Mouse (Mus musculus) urinary bladder, adult 2 months (tissue): ENCODE measurements around the gene Tti1. TPM values are rescaled to one million over a fixed set of nuclear protein-coding genes. Genes with fewer than 3 reads are reported as not detected.

Experiments used
- DNase-seq: peaks from one replicate; pipeline ENCODE4 v3.0.0; 2022; ENCODE audit warnings: low spot score
- polyA plus RNA-seq: library from polyadenylated mRNA; depleted of rRNA; stranded (reverse); fragments of >200 nt; gene quantifications from 2 replicates; pipeline ENCODE4 v1.2.3, GENCODE M21; 2012; rRNA removed

Gene Tti1
- polyA plus RNA-seq, 1 experiment: 20.8 TPM

DNA sequence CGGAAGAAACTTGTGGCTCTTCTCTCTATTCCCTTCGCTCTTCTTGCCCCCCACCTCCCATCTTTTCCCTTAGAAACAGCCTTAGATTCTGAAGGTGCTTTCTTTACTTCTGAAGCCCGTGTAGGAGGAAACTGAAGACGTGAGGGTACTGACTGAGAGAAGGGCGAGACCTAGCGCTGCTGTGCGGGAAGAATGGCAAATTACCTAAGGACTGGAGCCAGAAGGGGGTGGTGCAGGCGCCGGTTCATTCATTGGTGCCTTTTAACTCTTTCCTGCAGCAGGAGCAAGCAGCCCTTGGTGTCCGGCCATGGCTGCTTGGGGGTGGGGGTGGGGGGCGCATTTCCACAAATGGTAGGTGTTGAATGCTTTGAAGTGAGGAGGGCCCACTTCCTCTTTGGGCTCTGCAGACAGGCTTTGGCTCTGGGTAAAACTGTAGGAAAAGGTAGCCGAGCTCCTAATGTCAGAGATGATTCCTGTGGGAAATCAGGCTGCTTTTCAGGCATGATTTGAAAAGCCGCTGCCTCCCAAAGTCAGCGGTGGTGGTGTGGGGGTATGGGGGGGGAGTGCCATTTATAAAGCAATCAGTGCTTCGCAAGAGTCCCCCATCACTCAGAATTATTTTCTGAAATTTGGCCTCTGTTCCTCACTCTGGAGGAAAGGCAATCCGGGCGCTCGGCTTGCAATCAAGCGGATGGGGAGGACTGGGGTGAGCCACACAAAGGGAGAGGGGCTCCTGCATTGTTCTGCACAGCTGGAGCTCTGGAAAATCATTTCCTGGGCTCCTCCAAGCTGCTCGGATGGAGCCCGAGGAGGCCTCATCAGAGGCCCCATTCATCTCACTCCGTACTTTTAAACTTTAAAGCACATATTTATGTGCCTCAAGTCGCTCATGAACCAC lies 53.4 kb downstream of the Tti1 start:
- DNase-seq: no peak

DNA sequence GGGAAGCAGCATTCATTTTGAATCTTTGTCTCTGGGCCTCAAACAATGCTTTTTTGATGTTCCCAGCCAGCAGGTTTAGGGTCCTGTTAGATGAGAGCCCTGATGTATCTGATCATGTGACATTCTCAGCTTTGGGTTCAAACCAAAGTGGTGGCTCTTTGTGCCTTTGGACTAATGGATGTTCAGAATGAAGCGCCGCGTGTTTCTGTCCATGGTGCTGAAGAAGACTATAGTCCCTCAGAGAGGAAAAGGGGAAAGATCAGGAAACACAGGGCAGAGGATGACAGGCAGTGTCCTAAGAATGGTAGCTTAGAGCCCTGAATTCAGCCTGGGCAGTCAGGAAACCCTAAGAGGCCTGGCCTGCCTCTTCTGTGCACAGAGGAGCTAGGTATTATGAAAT lies 57.6 kb downstream of the Tti1 start:
- no peak for DNase-seq

DNA sequence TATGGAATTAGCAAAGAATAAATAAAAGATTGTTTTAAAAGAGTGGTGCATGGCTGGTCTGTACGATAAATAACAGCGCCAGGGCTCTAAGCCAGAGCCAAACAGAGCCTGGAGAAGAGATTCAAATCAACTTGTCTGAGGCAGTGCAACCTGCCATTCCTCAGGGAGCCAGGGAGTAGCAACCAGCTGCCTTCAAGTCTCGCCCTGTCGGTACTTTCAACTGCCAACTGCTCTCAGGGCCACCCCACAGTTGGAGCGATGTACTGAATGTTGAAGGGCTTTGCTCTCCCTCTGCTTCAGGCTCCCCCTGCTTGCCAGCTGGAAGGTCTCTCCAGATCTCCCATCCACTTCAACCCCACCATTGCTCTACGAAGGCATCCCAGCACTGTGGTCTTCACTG lies 58.1 kb downstream of the Tti1 start:
- DNase-seq: no peak

DNA sequence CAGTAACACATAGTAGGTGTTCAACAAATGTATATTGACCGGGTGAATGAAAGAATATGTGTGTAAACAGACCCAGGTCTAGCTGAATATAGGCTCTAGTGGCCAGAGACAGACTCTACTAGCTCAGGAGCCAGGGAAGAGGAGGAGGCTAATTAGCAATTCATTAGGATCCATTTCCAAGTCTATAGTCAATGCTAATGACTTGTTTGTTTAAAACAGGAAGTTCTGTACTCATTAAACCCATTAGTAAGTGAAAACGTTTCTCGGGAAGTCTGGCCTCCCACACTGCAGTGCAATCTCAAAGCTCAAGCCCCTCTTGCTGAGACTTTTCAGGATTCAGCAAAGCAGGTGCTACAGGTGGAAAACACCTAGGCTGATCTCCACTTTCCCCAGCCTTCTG lies 60.4 kb downstream of the Tti1 start:
- no peak for DNase-seq

DNA sequence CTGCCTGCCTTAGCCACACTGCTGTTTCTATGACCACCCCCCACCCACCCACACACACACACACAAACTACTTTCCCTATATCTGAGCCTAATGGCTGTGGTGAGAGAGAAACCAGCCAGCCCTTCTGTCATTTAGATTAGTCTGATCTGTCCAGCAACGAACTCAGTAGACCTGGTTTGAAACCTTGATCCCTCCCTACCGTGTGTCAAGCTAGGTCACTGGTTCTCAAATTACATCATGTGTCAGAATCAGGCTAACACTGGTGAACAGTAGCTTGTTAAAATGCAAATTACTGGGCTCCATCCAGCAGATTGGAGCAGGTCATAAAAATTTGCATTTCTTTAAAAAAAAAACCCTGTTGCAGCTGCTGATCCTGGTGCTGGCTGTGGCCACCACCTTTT lies 70.5 kb downstream of the Tti1 start:
- no peak for DNase-seq

DNA sequence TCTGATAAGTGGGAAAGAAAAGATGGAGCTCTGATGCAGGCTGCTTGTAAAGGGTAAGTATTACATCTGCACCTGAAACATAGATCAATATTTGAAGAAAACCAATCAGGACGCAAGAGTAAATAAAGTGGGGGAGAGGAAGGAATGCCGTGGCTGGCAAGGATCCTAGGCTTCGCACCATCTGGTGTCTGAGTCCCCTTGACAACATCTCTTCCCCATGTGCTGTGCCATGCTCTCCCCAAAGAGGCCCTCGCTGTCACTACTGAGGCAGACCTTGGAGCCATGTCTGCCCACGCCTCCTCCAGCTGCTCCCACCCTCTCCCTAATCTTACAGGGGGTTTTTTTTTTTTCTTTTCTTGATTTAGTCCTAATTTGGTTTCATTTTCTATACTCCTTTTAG lies 74.3 kb downstream of the Tti1 start:
- DNase-seq: no peak

DNA sequence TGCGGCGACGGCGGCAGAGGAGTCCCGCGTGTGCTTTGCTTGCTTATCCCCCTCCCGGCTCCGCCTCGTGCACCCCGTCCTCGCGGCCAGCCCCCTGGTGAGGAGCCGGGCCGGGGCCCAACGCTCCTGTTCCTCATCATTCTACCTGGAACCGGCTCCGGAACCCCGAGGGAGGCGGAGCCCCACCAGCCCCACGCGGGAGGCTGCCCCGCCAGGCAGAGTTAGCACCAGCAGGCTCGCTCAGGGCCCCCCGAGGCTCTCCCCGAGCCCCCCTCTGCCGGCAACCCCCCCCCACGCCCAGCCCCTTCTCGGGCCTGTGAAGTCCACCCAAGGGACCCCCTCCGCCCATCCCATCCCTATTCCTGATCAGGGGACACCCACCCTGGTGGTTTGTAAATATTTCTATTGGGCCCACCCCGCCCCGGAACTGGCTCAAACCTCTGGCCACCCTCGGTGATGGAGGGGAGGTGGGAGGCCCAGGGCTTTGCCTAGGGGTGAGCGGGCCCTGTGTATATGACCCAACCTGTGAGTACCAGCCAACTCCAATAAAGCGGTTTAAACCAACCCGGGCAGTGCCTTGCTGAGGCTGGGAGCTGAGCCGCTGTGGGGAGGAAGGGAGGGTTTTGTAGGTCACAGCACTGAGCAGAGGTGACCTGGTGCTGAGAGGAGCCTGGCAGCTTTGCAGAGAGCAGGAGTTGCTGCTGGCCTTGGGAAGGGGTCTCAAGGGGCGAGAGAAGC lies 83.9 kb downstream of the Tti1 start:
- DNase-seq: no peak

DNA sequence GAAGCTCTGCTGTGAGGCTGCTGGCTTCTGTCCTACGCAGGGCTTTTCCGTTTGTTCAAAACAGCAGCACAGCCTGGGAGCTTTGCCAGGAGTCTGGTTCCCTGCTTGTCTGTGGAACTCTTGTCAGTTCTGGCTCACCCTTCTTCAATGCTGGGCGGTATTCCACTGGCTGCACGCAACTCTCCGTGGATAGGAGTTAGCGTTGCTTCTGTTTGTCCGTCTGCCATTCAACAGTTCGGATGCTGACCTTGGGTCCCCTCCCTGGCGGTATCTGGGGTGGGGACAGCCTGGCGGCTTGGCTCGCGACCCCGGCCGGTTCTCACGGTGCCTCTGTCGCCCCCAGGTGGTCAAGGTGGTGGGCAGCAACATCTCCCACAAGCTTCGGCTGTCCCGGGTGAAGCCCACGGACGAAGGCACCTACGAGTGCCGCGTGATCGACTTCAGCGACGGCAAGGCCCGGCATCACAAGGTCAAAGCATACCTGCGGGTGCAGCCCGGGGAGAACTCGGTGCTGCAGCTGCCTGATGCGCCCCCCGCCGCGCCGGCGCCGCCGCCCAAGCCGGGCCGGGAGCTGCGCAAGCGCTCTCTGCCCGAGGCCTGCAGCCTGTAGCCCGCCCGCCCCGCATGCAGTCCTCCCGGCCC lies 84.6 kb downstream of the Tti1 start:
- DNase-seq: peak; percentile 30

DNA sequence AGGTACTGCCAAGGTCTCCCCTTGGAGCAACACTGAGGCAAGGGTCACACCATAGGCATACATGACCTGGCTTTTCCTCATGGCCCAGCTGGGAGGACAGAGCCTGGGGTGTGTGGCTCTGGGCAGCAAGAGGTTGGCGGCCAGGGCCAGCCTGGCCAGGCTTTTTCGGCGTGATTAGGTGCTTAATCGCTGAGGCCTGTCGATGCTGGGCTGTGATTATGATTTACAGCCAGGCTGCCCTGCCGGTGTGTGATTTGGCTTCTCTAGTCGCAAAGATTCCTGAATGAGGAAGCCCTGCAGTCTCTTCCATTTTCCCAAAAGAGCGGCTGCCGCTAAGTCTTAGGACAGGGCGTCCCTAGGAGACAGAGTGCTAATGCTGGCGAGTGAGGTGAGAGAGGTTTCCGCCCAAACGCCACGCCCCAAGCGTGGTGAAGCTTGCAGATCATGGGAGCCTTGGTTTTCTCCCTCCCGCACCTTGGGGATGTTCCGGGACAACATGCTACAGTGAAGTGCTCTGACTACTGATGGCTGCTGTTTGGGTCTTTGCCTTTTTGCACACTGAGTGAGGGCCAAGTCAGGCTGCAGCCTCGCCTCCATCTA lies 87.5 kb downstream of the Tti1 start:
- no peak for DNase-seq

DNA sequence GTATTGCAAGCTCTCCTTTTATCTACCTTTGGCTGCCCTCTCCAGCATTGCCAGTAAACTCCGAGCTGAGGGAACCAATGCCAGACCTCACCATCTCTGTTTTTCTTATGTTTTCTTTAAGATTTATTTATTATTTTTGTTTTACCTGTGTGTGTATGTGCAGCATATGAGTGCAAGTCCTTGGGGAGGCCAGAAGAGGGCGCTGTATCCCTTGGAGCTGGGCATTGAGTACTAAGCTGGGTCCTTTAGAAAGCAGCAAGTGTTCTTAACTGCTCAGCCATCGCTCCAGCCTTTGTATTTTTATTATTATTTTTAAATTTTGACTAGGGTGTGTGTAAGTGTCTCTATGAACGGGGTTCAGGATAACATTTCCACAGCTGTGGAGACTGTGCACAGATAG lies 91.6 kb downstream of the Tti1 start:
- no peak for DNase-seq

DNA sequence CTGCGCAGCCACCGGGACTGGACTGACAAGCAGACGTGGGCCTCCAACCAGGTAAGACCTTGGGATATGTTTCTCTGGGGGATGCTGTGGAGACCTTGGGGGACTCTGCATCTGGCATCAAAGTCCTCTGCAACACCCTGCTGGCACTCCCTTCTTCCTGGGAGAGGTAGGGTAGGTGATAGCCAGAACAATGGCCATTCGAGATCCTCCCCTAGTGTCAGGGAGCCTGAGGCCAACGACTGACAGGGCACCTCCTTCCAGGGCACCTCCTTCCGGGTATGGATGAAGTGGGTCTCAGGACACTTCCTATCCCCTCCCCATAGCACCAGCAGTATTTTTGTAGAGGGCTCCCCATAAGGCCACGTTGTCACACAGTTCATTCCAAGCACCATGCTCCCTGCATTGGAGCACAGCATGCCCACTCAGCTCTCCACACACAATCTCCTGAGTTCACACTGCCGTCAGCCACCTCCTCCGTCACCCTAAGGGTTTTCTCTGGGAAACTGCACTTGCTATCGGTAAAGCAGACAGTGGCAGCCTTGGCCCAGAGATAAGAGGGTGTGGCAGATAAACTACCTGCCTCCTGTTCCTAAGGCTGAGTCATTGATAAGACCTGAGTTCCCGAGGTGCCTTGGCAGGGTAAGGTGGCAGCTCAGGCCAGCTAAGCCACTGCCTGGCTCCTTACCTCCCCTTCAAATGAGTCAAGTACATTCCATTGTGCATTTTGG lies 92.6 kb downstream of the Tti1 start:
- DNase-seq: no peak

DNA sequence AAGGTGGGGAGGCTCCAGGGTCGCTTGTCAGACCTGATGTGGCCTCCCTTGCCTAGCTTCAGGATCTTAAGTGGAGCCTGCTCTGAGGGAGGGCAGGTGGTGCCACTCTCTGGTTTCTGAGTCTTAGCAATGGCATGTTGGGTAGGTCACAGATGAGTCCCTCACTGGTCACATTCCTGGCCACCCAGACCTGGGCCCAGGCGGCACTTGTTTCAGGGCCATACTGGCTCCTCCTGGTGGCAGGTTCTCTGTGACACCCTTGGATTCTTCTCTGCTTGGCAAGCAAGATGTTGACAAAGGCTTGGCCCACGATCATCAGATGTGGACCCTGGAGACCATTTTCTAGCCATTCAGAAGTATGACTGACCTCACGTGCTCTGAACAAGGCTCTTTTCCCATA lies 95.6 kb downstream of the Tti1 start:
- DNase-seq: no peak

Other genes starting within 250 kb of the Tti1 start
- 0.04 TPM in 1 of 2 replicates, not detected in the other for gene Vstm2l, start 113.8 kb downstream of the Tti1 start, polyA plus RNA-seq
- gene Rprd1b, start 64 bp upstream of the Tti1 start, polyA plus RNA-seq: 17.7 and 18.5 TPM in 2 replicates
- 218 and 272 TPM in 2 replicates for gene Tgm2, start 118.0 kb upstream of the Tti1 start, polyA plus RNA-seq
- gene D630003M21Rik, start 200.8 kb upstream of the Tti1 start, polyA plus RNA-seq: 1.9 and 2.5 TPM in 2 replicates
- not detected in 2 replicates for gene Bpi, start 229.7 kb upstream of the Tti1 start, polyA plus RNA-seq